Mouse (Mus musculus): Measurements from ENCODE around the gene Lrrc57. TPM values are rescaled to one million over a fixed set of nuclear protein-coding genes. Genes with fewer than 3 reads are reported as not detected.

Lrrc57 gene
- total and polyA plus RNA-seq, 2 experiments from 2014 or later, result 26.1 to 38.5 TPM

DNA sequence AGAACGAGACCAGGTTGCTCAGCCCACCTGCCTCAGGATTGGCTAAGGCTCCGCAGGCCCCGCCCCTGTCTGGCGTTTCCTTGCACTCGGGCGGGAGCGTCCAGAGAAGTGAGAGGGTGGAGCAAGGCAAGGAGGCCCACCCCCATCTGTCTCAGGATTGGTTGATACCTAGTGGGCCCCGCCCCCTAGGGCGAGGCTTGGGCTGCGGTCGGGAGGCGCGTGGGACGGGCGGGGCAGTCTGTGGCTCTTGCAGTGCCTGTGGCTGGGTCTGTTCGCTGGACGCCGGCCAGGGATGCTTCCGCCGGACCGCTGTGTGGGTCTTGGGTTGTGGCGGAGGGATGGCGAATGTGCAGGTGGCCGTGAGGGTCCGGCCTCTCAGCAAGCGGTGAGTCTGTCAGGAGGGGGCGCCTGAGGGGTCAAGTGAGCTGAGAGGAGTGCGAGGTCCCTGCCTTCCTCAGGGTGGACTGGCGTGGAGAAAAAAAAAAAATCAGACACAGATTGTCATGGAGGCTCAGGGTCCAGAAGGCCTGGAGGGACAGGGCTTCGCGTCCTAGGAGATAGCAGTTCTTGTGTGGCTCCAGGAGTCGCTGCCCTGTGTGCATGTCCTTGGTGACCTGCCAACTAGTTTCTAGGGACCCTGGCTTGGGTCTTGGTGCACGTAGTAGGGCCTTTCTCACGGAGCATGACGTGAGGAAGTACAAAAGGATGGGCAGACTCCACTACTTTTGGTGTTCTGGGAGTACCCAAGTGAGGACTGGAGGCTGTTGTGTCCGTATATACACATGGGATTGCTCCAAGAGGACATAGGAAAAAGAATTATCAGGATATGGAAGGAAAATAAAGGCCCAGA is 19.8 kb upstream of the Lrrc57 start, which contains the start of gene Stard9:
TSS of gene Stard9 (plus strand) at position 236 of the 850 bp plus-strand sequence.
- H3K27me3 ChIP-seq (ENCODE audit: insufficient read depth, low read length), result no peaks in the 10 kb centered on the region
- DNase-seq, result peak; percentile 98
- ATAC-seq, result peak; percentile 100
- no peaks in the 10 kb centered on the region for H3K9me3 ChIP-seq (ENCODE audit: low read length)
- H3K4me3 ChIP-seq (ENCODE audit: low read depth, low read length), result peak within 1 kb of the TSS; percentile 64
- H3K9ac ChIP-seq, result peak within 1 kb of the TSS; percentile 68
- H3K4me1 ChIP-seq (ENCODE audit: insufficient read depth), result peaks cover 6% of the 10 kb centered on the region; the same call in 1 of the 2 replicates
- 2% methylated on average over 36 of the region's 36 CpGs for WGBS
- peak within 1 kb of the TSS; percentile 74 for H3K4me2 ChIP-seq (ENCODE audit: low read depth)
- TF ChIP-seq CTCF (IDR thresholded peaks at IDR 0.05; ENCODE audit: low read depth), result peak; percentile 43
- peak within 1 kb of the TSS; percentile 15 for H3K27ac ChIP-seq (ENCODE audit: low read depth, low read length)
- no peaks in the 10 kb centered on the region for H3K36me3 ChIP-seq (ENCODE audit: insufficient read depth)

DNA sequence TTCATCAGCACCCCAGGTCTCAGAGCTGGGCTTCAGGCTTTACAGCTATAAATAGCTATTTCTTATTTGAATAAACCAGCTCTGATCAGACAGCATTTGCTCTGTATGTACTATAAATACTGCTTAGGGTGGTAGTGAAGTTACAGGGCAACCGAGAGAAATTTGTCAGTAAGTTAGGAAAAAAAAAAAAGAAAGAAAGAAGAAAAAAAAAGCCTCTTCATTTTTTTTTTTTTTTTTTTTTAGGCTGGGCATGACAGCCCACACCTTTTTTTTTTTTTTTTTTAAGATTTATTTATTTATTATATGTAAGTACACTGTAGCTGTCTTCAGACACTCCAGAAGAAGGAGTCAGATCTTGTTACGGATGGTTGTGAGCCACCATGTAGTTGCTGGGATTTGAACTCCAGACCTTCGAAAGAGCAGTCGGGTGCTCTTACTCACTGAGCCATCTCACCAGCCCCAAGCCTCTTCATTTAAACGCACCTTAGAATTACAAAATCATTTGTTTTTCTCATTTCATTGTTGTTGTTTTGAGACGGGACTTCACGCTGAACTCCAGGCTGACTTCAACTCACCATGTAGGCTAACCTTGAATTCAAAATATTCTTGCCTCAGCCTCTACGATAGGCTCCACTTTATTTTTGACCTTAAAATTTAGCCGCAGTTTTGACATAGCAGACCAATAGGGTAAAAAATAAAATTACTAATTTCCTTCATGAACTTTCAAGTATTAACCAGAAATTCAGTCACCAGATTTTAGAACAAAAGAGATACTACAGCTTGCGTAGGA is 19.0 kb upstream of the Lrrc57 start:
- no peak for DNase-seq
- Histone ChIP-seq H3K4me2 (ENCODE audit: low read depth) (peak overlapping the region; percentile 74), H3K36me3 (ENCODE audit: insufficient read depth) (no peaks in the 10 kb centered on the region), H3K4me3 (ENCODE audit: low read depth, low read length) (peak overlapping the region; percentile 64), H3K4me1 (ENCODE audit: insufficient read depth) (peaks cover 6% of the 10 kb centered on the region; the same call in 1 of the 2 replicates), H3K27ac (ENCODE audit: low read depth, low read length) (peak overlapping the region; percentile 6; the same call in 1 of the 2 replicates), H3K27me3 (ENCODE audit: insufficient read depth, low read length) (no peaks in the 10 kb centered on the region), H3K9ac (peak overlapping the region; percentile 68), H3K9me3 (ENCODE audit: low read length) (no peaks in the 10 kb centered on the region)
- peak; percentile 4; the same call in 1 of the 2 replicates for ATAC-seq
- WGBS, result 29% methylated on average over 10 of the region's 10 CpGs
- TF ChIP-seq CTCF (IDR thresholded peaks at IDR 0.05; ENCODE audit: low read depth), result no peak

GRCm38 (mm10) chr2:120622920-120623319 is 13.6 kb upstream of the Lrrc57 start:
- Histone ChIP-seq H3K36me3 (ENCODE audit: insufficient read depth) (peaks cover 21% of the 10 kb centered on the region), H3K4me1 (ENCODE audit: insufficient read depth) (no peaks in the 10 kb centered on the region), H3K4me3 (ENCODE audit: low read depth, low read length) (no peak overlapping the region), H3K27ac (ENCODE audit: low read depth, low read length) (no peak overlapping the region), H3K9me3 (ENCODE audit: low read length) (no peaks in the 10 kb centered on the region), H3K4me2 (ENCODE audit: low read depth) (no peak overlapping the region), H3K9ac (no peak overlapping the region), H3K27me3 (ENCODE audit: insufficient read depth, low read length) (no peaks in the 10 kb centered on the region)
- DNase-seq (no peak), ATAC-seq (no peak)
- no peak for TF ChIP-seq CTCF (IDR thresholded peaks at IDR 0.05; ENCODE audit: low read depth)

GRCm38 (mm10) chr2:120619538-120619937 is 10.2 kb upstream of the Lrrc57 start:
- Histone ChIP-seq H3K4me1 (ENCODE audit: insufficient read depth) (no peaks in the 10 kb centered on the region), H3K9me3 (ENCODE audit: low read length) (no peaks in the 10 kb centered on the region), H3K27me3 (ENCODE audit: insufficient read depth, low read length) (no peaks in the 10 kb centered on the region), H3K36me3 (ENCODE audit: insufficient read depth) (peaks cover 34% of the 10 kb centered on the region), H3K4me3 (ENCODE audit: low read depth, low read length) (no peak overlapping the region), H3K4me2 (ENCODE audit: low read depth) (no peak overlapping the region), H3K9ac (no peak overlapping the region), H3K27ac (ENCODE audit: low read depth, low read length) (no peak overlapping the region)
- DNase-seq, result no peak
- no peak for ATAC-seq
- peak; percentile 34 for TF ChIP-seq CTCF (IDR thresholded peaks at IDR 0.05; ENCODE audit: low read depth)
- 100% methylated on average over 1 of the region's 1 CpGs for WGBS

- Histone ChIP-seq H3K4me2 (ENCODE audit: low read depth) (no peak overlapping the region), H3K4me3 (ENCODE audit: low read depth, low read length) (no peak overlapping the region), H3K36me3 (ENCODE audit: insufficient read depth) (peaks cover 39% of the 10 kb centered on the region), H3K27me3 (ENCODE audit: insufficient read depth, low read length) (no peaks in the 10 kb centered on the region), H3K27ac (ENCODE audit: low read depth, low read length) (no peak overlapping the region), H3K9me3 (ENCODE audit: low read length) (no peaks in the 10 kb centered on the region), H3K9ac (no peak overlapping the region), H3K4me1 (ENCODE audit: insufficient read depth) (no peaks in the 10 kb centered on the region)
- ATAC-seq (no peak), DNase-seq (no peak)
- 94% methylated on average over 5 of the region's 5 CpGs for WGBS
- TF ChIP-seq CTCF (IDR thresholded peaks at IDR 0.05; ENCODE audit: low read depth), result no peak
Observed at GRCm38 (mm10) chr2:120616279-120617163, 7.2 kb upstream of the Lrrc57 start.

GRCm38 (mm10) chr2:120606021-120606690 is 3.2 kb downstream of the Lrrc57 start:
- Histone ChIP-seq H3K4me3 (ENCODE audit: low read depth, low read length) (no peak overlapping the region), H3K27ac (ENCODE audit: low read depth, low read length) (no peak overlapping the region), H3K36me3 (ENCODE audit: insufficient read depth) (peaks cover 12% of the 10 kb centered on the region), H3K4me2 (ENCODE audit: low read depth) (no peak overlapping the region), H3K4me1 (ENCODE audit: insufficient read depth) (peaks cover 8% of the 10 kb centered on the region), H3K27me3 (ENCODE audit: insufficient read depth, low read length) (no peaks in the 10 kb centered on the region), H3K9me3 (ENCODE audit: low read length) (no peaks in the 10 kb centered on the region), H3K9ac (no peak overlapping the region)
- 87% methylated on average over 6 of the region's 6 CpGs for WGBS
- DNase-seq, result no peak
- ATAC-seq, result no peak
- peak; percentile 46 for TF ChIP-seq CTCF (IDR thresholded peaks at IDR 0.05; ENCODE audit: low read depth)

All from forebrain, postnatal 0 days (tissue).